Mouse (Mus musculus) C2C12 (cell line): ENCODE data around the gene Slco2a1. TPM values are rescaled to one million over a fixed set of nuclear protein-coding genes. Genes with fewer than 3 reads are reported as not detected.
A peak's percentile ranks its signal among the peaks of the same experiment; 100 is the strongest.

Source experiments
- H3K27me3 ChIP-seq: one replicate; pipeline ENCODE4 v1.6.1; 2011; ENCODE audit not compliant: control insufficient read depth, insufficient read depth, insufficient read length
- H3K36me3 ChIP-seq: one replicate; pipeline ENCODE4 v1.6.1; 2011; ENCODE audit not compliant: control insufficient read depth, insufficient read depth
- H3K4me3 ChIP-seq: one replicate; pipeline ENCODE4 v1.5.1; 2011; ENCODE audit warnings: mild to moderate bottlenecking, control low read depth; ENCODE audit not compliant: poor library complexity, insufficient read depth, severe bottlenecking
- H3K79me2 ChIP-seq: one replicate; pipeline ENCODE4 v1.6.1; 2011; ENCODE audit not compliant: control insufficient read depth, insufficient read depth
- H3K79me3 ChIP-seq: one replicate; pipeline ENCODE4 v1.6.1; 2011; ENCODE audit warnings: low read depth, control low read depth
- H3ac ChIP-seq: one replicate; pipeline ENCODE3; 2011; ENCODE audit warnings: low read depth; ENCODE audit not compliant: control insufficient read depth, insufficient read length
- CEBPB ChIP-seq: IDR thresholded peaks from one replicate; pipeline ENCODE4 v1.6.1; 2011; ENCODE audit warnings: low read depth, mild to moderate bottlenecking, control low read depth, moderate library complexity
- CTCF ChIP-seq: IDR thresholded peaks from one replicate; pipeline ENCODE4 v1.5.1; 2011; ENCODE audit not compliant: control insufficient read depth, insufficient read depth, insufficient read length
- FOSL1 ChIP-seq: IDR thresholded peaks from one replicate; pipeline ENCODE4 v1.8.0; 2011; ENCODE audit warnings: mild to moderate bottlenecking, low read length; ENCODE audit not compliant: poor library complexity, insufficient read depth, severe bottlenecking
- MAX ChIP-seq: IDR thresholded peaks from one replicate; pipeline ENCODE4 v1.6.1; 2011; ENCODE audit warnings: mild to moderate bottlenecking, control low read depth
- MYOD1 ChIP-seq: IDR thresholded peaks from one replicate; pipeline ENCODE4 v1.6.1; 2011; ENCODE audit warnings: low read depth; ENCODE audit not compliant: control insufficient read depth, insufficient read length
- MYOG ChIP-seq: IDR thresholded peaks from one replicate; pipeline ENCODE4 v1.6.1; 2011; ENCODE audit not compliant: control insufficient read depth, insufficient read length; ENCODE audit errors: extremely low read depth
- USF1 ChIP-seq: IDR thresholded peaks from one replicate; pipeline ENCODE4 v1.6.1; 2011; ENCODE audit warnings: low read depth, mild to moderate bottlenecking, control low read depth, moderate library complexity
- polyA plus RNA-seq: library from polyadenylated mRNA; unstranded; fragments of >200 nt; fragmentation: generic; extraction: Trizol; gene quantifications from one replicate; pipeline ENCODE4 v1.2.1, GENCODE M21; 2012; ENCODE audit warnings: missing spikeins

Slco2a1 gene
- polyA plus RNA-seq, 1 experiment: 0.20 TPM

DNA sequence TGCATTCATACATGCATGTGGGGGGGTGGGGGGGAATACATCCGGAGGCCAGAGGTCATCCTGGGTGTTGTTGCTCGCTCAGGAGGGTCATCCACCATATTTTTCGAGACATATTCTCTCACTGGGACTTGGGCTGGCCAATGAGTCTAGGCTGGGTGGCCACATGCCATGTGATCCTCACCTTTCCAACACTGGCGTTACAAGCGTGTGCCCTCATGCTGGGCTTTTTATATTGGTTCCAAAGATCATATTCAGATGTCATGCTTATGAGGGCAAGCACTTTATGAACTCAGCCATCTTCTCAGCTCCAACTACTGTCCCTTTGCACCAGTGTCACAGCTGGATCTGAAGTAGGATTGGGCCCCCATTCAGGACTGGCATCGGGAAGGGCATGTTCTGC is 75.1 kb downstream of the Slco2a1 start:
- Histone ChIP-seq H3K36me3 (no peaks in the 10 kb centered on the region), H3K79me2 (no peaks in the 10 kb centered on the region), H3K27me3 (no peaks in the 10 kb centered on the region), H3K79me3 (no peaks in the 10 kb centered on the region), H3ac (no peak overlapping the region), H3K4me3 (no peak overlapping the region)
- TF ChIP-seq MYOG: no peak
- TF ChIP-seq USF1: no peak
- TF ChIP-seq MYOD1: no peak

DNA sequence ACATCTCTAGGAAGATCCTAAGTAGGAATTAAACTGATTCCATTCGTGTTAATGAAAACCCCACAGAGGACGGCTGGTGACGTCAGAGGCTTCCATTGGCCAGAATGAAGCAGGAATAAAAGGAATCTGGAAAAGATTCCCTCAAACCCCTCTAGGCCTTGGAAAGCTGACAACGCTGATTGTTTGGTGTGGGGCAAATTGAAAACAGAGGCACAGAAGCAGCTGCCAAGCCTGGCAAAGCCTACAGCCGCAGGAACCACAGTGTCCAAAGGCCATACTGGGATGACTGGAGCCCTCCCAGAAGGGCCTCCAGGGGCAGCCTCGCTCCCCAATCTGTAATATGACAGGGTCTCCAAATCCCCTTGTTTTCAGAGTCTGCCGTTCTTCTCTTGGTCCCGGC is 78.3 kb downstream of the Slco2a1 start:
- Histone ChIP-seq H3K4me3 (no peak overlapping the region), H3K79me2 (no peaks in the 10 kb centered on the region), H3K27me3 (no peaks in the 10 kb centered on the region), H3K36me3 (no peaks in the 10 kb centered on the region), H3ac (no peak overlapping the region), H3K79me3 (no peaks in the 10 kb centered on the region)
- no peak for TF ChIP-seq USF1
- TF ChIP-seq MAX: no peak
- TF ChIP-seq FOSL1: no peak

- H3K79me3 ChIP-seq: no peaks in the 10 kb centered on the region
- TF ChIP-seq MAX: no peak
- no peak for TF ChIP-seq CTCF
- TF ChIP-seq MYOD1: no peak
- no peak for TF ChIP-seq FOSL1
- no peak for TF ChIP-seq CEBPB
Observed at GRCm38 (mm10) chr9:103067651-103068050, 79.1 kb downstream of the Slco2a1 start.

DNA sequence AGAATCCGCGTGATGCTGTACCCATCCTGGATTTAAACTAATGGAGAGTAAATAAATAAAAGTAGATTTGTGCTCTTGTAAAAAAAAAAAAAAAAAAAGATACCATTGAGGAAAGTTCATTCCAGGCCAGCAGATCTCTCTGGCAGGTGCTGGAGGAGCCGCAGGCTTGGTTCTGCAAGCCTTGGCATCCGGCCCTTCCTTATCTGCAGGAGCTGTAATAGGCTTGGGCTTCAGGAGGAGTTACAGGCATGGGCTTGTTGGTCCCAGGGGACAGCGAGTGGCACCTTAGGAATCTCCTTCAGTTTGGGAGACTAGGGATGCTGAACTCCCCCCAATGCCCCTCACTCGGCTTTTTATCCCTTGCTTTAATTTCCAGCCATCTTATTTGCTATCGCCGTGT is 80.3 kb downstream of the Slco2a1 start:
- Histone ChIP-seq H3K79me3 (no peaks in the 10 kb centered on the region), H3ac (no peak overlapping the region), H3K4me3 (no peak overlapping the region), H3K36me3 (no peaks in the 10 kb centered on the region), H3K27me3 (no peaks in the 10 kb centered on the region), H3K79me2 (no peaks in the 10 kb centered on the region)
- TF ChIP-seq MAX: no peak
- no peak for TF ChIP-seq FOSL1
- no peak for TF ChIP-seq MYOD1
- TF ChIP-seq USF1: no peak
- no peak for TF ChIP-seq CTCF
- no peak for TF ChIP-seq MYOG
- TF ChIP-seq CEBPB: no peak

More at GRCm38 (mm10) chr9:103067651-103068050, 79.1 kb downstream of the Slco2a1 start:
- no peak overlapping the region for H3ac ChIP-seq
- H3K27me3 ChIP-seq: no peaks in the 10 kb centered on the region
- no peak overlapping the region for H3K4me3 ChIP-seq
- no peaks in the 10 kb centered on the region for H3K36me3 ChIP-seq
- H3K79me2 ChIP-seq: no peaks in the 10 kb centered on the region

- H3ac ChIP-seq: no peak overlapping the region
- no peaks in the 10 kb centered on the region for H3K27me3 ChIP-seq
- TF ChIP-seq MYOD1 (no peak), USF1 (no peak), MYOG (no peak), MAX (no peak), CTCF (no peak), CEBPB (no peak), FOSL1 (no peak)
- H3K36me3 ChIP-seq: no peaks in the 10 kb centered on the region
- no peaks in the 10 kb centered on the region for H3K79me2 ChIP-seq
- no peak overlapping the region for H3K4me3 ChIP-seq
- H3K79me3 ChIP-seq: no peaks in the 10 kb centered on the region
Observed at GRCm38 (mm10) chr9:103071541-103072203, 83.2 kb downstream of the Slco2a1 start.

DNA sequence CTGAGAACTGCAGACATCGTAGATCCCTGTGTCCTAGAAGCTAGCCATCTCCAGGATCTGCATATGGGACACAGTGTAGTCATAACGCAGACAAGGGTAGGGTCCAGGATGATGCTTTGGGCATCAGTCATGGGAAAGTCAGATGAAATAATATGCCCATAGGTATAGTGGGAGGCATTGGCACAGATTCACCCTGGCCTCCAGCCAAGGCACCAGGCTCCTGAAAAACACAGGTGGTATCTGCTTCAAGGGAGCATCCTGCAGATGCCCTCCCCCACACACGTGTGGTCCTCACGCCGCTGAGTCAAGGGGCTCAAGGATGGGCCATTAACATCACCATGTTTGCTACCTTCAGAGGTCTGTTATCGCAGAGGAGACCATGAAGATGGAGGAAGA is 83.7 kb downstream of the Slco2a1 start:
- Histone ChIP-seq H3K79me3 (no peaks in the 10 kb centered on the region), H3K79me2 (no peaks in the 10 kb centered on the region), H3K4me3 (no peak overlapping the region), H3ac (no peak overlapping the region), H3K27me3 (no peaks in the 10 kb centered on the region), H3K36me3 (no peaks in the 10 kb centered on the region)
- no peak for TF ChIP-seq MYOD1
- no peak for TF ChIP-seq MYOG
- no peak for TF ChIP-seq MAX
- TF ChIP-seq FOSL1: no peak
- TF ChIP-seq CEBPB: no peak
- no peak for TF ChIP-seq CTCF
- TF ChIP-seq USF1: no peak

GRCm38 (mm10) chr9:103072926-103073515 is 84.5 kb downstream of the Slco2a1 start:
- TF ChIP-seq CTCF (no peak), MYOG (no peak), MYOD1 (peak; percentile 90), MAX (peak; percentile 26), USF1 (no peak), FOSL1 (no peak)
- H3K36me3 ChIP-seq: no peaks in the 10 kb centered on the region
- H3K27me3 ChIP-seq: no peaks in the 10 kb centered on the region
- no peaks in the 10 kb centered on the region for H3K79me2 ChIP-seq
- H3K4me3 ChIP-seq: no peak overlapping the region
- H3ac ChIP-seq: no peak overlapping the region
- no peaks in the 10 kb centered on the region for H3K79me3 ChIP-seq
